Mouse (Mus musculus): ENCODE data around the gene Rbm3. TPM values are rescaled to one million over a fixed set of nuclear protein-coding genes. Genes with fewer than 3 reads are reported as not detected.
"Not testable (repeated sequence)": the region's sequence is repeated elsewhere in the genome, so short reads cannot be mapped to it uniquely, and the experiment has no call there.

The Rbm3 gene
- polyA plus RNA-seq, 1 experiment, result 458 TPM

GRCm38 (mm10) chrX:8099435-8099834 is 46.2 kb downstream of the Rbm3 start:
- Histone ChIP-seq H3K27me3 (ENCODE audit: control insufficient read depth, insufficient read depth, low read length, poor library complexity, severe bottlenecking) (no peaks in the 10 kb centered on the region), H3K9ac (ENCODE audit: low read depth, poor library complexity, severe bottlenecking) (no peak overlapping the region), H3K36me3 (ENCODE audit: control insufficient read depth, insufficient read depth, low read length, poor library complexity, severe bottlenecking) (no peaks in the 10 kb centered on the region), H3K4me1 (ENCODE audit: control insufficient read depth, insufficient read depth, low read length) (no peaks in the 10 kb centered on the region), H3K9me3 (replicated peaks; ENCODE audit: control insufficient read depth, insufficient read depth, low read length, poor library complexity, severe bottlenecking) (no peaks in the 10 kb centered on the region), H3K27ac (ENCODE audit: insufficient read depth, low read length) (no peak overlapping the region), H3K4me3 (ENCODE audit: low read depth, low read length) (no peak overlapping the region)
- TF ChIP-seq CTCF (IDR thresholded peaks at IDR 0.05; ENCODE audit: low read depth, low read length) (no peak), EP300 (IDR thresholded peaks at IDR 0.05; ENCODE audit: insufficient read depth, low read depth, low read length) (no peak), POLR2A (IDR thresholded peaks at IDR 0.05; ENCODE audit: insufficient read depth, low read length) (no peak)

- Histone ChIP-seq H3K9me3 (replicated peaks; ENCODE audit: control insufficient read depth, insufficient read depth, low read length, poor library complexity, severe bottlenecking) (no peaks in the 10 kb centered on the region), H3K36me3 (ENCODE audit: control insufficient read depth, insufficient read depth, low read length, poor library complexity, severe bottlenecking) (no peaks in the 10 kb centered on the region), H3K27me3 (ENCODE audit: control insufficient read depth, insufficient read depth, low read length, poor library complexity, severe bottlenecking) (no peaks in the 10 kb centered on the region), H3K27ac (ENCODE audit: insufficient read depth, low read length) (peak overlapping the region; percentile 52; the same call in 1 of the 2 replicates), H3K4me3 (ENCODE audit: low read depth, low read length) (peak overlapping the region; percentile 76), H3K9ac (ENCODE audit: low read depth, poor library complexity, severe bottlenecking) (peak overlapping the region; percentile 65), H3K4me1 (ENCODE audit: control insufficient read depth, insufficient read depth, low read length) (no peaks in the 10 kb centered on the region)
- TF ChIP-seq POLR2A (IDR thresholded peaks at IDR 0.05; ENCODE audit: insufficient read depth, low read length) (no peak), EP300 (IDR thresholded peaks at IDR 0.05; ENCODE audit: insufficient read depth, low read depth, low read length) (no peak), CTCF (IDR thresholded peaks at IDR 0.05; ENCODE audit: low read depth, low read length) (no peak)
These were observed 48.9 kb downstream of the Rbm3 start for GRCm38 (mm10) chrX:8096787-8097242.

GRCm38 (mm10) chrX:8096068-8096786 is 49.5 kb downstream of the Rbm3 start:
- Histone ChIP-seq H3K9ac (ENCODE audit: low read depth, poor library complexity, severe bottlenecking) (peak overlapping the region; percentile 74), H3K4me3 (ENCODE audit: low read depth, low read length) (peak overlapping the region; percentile 51)
- not testable (repeated sequence) for H3K36me3 ChIP-seq (ENCODE audit: control insufficient read depth, insufficient read depth, low read length, poor library complexity, severe bottlenecking); H3K9me3 ChIP-seq (replicated peaks; ENCODE audit: control insufficient read depth, insufficient read depth, low read length, poor library complexity, severe bottlenecking); H3K4me1 ChIP-seq (ENCODE audit: control insufficient read depth, insufficient read depth, low read length); H3K27ac ChIP-seq (ENCODE audit: insufficient read depth, low read length); H3K27me3 ChIP-seq (ENCODE audit: control insufficient read depth, insufficient read depth, low read length, poor library complexity, severe bottlenecking)

GRCm38 (mm10) chrX:8095546-8095945 is 50.1 kb downstream of the Rbm3 start:
- H3K4me3 ChIP-seq (ENCODE audit: low read depth, low read length), result peak overlapping the region; percentile 43
- H3K27ac ChIP-seq (ENCODE audit: insufficient read depth, low read length), result no peak overlapping the region; the same call in 1 of the 2 replicates
- no peaks in the 10 kb centered on the region for H3K4me1 ChIP-seq (ENCODE audit: control insufficient read depth, insufficient read depth, low read length)
- H3K9ac ChIP-seq (ENCODE audit: low read depth, poor library complexity, severe bottlenecking), result peak overlapping the region; percentile 74
- no peak for TF ChIP-seq EP300 (IDR thresholded peaks at IDR 0.05; ENCODE audit: insufficient read depth, low read depth, low read length)
- no peak for TF ChIP-seq CTCF (IDR thresholded peaks at IDR 0.05; ENCODE audit: low read depth, low read length)
- no peaks in the 10 kb centered on the region for H3K9me3 ChIP-seq (replicated peaks; ENCODE audit: control insufficient read depth, insufficient read depth, low read length, poor library complexity, severe bottlenecking)
- H3K27me3 ChIP-seq (ENCODE audit: control insufficient read depth, insufficient read depth, low read length, poor library complexity, severe bottlenecking), result no peaks in the 10 kb centered on the region
- no peaks in the 10 kb centered on the region for H3K36me3 ChIP-seq (ENCODE audit: control insufficient read depth, insufficient read depth, low read length, poor library complexity, severe bottlenecking)

GRCm38 (mm10) chrX:8090954-8091347 is 54.7 kb downstream of the Rbm3 start:
- H3K27ac ChIP-seq (ENCODE audit: insufficient read depth, low read length); H3K4me1 ChIP-seq (ENCODE audit: control insufficient read depth, insufficient read depth, low read length); H3K4me3 ChIP-seq (ENCODE audit: low read depth, low read length); H3K36me3 ChIP-seq (ENCODE audit: control insufficient read depth, insufficient read depth, low read length, poor library complexity, severe bottlenecking); H3K27me3 ChIP-seq (ENCODE audit: control insufficient read depth, insufficient read depth, low read length, poor library complexity, severe bottlenecking); H3K9me3 ChIP-seq (replicated peaks; ENCODE audit: control insufficient read depth, insufficient read depth, low read length, poor library complexity, severe bottlenecking); H3K9ac ChIP-seq (ENCODE audit: low read depth, poor library complexity, severe bottlenecking): not testable (repeated sequence)

- no peaks in the 10 kb centered on the region for H3K9me3 ChIP-seq (replicated peaks; ENCODE audit: control insufficient read depth, insufficient read depth, low read length, poor library complexity, severe bottlenecking)
- no peaks in the 10 kb centered on the region for H3K27me3 ChIP-seq (ENCODE audit: control insufficient read depth, insufficient read depth, low read length, poor library complexity, severe bottlenecking)
- no peak within 1 kb of the TSS for H3K27ac ChIP-seq (ENCODE audit: insufficient read depth, low read length)
- H3K36me3 ChIP-seq (ENCODE audit: control insufficient read depth, insufficient read depth, low read length, poor library complexity, severe bottlenecking), result no peaks in the 10 kb centered on the region
- H3K4me1 ChIP-seq (ENCODE audit: control insufficient read depth, insufficient read depth, low read length), result no peaks in the 10 kb centered on the region
- H3K4me3 ChIP-seq (ENCODE audit: low read depth, low read length), result no peak within 1 kb of the TSS; the same call in 1 of the 2 replicates
- no peak within 1 kb of the TSS for H3K9ac ChIP-seq (ENCODE audit: low read depth, poor library complexity, severe bottlenecking)
- no peak for TF ChIP-seq EP300 (IDR thresholded peaks at IDR 0.05; ENCODE audit: insufficient read depth, low read depth, low read length)
- TF ChIP-seq CTCF (IDR thresholded peaks at IDR 0.05; ENCODE audit: low read depth, low read length), result no peak
- TF ChIP-seq POLR2A (IDR thresholded peaks at IDR 0.05; ENCODE audit: insufficient read depth, low read length), result no peak
These were observed 55.2 kb downstream of the Rbm3 start, which contains the start of gene Was for GRCm38 (mm10) chrX:8090346-8090953. Was (minus strand) TSS chrX:8090498.
